Mouse (Mus musculus): ENCODE data around the gene Emc10. TPM values are rescaled to one million over a fixed set of nuclear protein-coding genes. Genes with fewer than 3 reads are reported as not detected.

Emc10 gene
- polyA plus RNA-seq, 1 experiment = 406 TPM

GRCm38 (mm10) chr7:44461503-44462217, 34.7 kb downstream of the Emc10 start:
- H3K36me3 ChIP-seq (ENCODE audit: control insufficient read depth, insufficient read depth, low read length) = no peaks in the 10 kb centered on the region
- H3K4me3 ChIP-seq (ENCODE audit: control insufficient read depth, insufficient read depth, low read length) = no peak overlapping the region
- no peaks in the 10 kb centered on the region; the same call in 1 of the 2 replicates for H3K27me3 ChIP-seq (ENCODE audit: control insufficient read depth, insufficient read depth, low read length)
- TF ChIP-seq POLR2A (IDR thresholded peaks at IDR 0.05; ENCODE audit: control insufficient read depth, extremely low read depth, insufficient read depth, low read length, poor library complexity) (no peak), CTCF (IDR thresholded peaks at IDR 0.05; ENCODE audit: borderline replicate concordance, control insufficient read depth, extremely low read depth, insufficient read depth, low read length, poor library complexity) (no peak)
- no peak for DNase-seq
- WGBS = 52% methylated on average over 55 of the region's 57 CpGs
- H3K4me1 ChIP-seq (replicated peaks; ENCODE audit: control insufficient read depth, insufficient read depth, low read length) = no peaks in the 10 kb centered on the region
- H3K27ac ChIP-seq (ENCODE audit: control insufficient read depth, insufficient read depth, low read length) = no peak overlapping the region

GRCm38 (mm10) chr7:44460767-44461502, 35.4 kb downstream of the Emc10 start:
- DNase-seq = no peak
- WGBS = 75% methylated on average over 31 of the region's 31 CpGs
- Histone ChIP-seq H3K27ac (ENCODE audit: control insufficient read depth, insufficient read depth, low read length) (no peak overlapping the region), H3K27me3 (ENCODE audit: control insufficient read depth, insufficient read depth, low read length) (no peaks in the 10 kb centered on the region; the same call in 1 of the 2 replicates), H3K4me3 (ENCODE audit: control insufficient read depth, insufficient read depth, low read length) (no peak overlapping the region), H3K4me1 (replicated peaks; ENCODE audit: control insufficient read depth, insufficient read depth, low read length) (no peaks in the 10 kb centered on the region), H3K36me3 (ENCODE audit: control insufficient read depth, insufficient read depth, low read length) (no peaks in the 10 kb centered on the region)
- TF ChIP-seq POLR2A (IDR thresholded peaks at IDR 0.05; ENCODE audit: control insufficient read depth, extremely low read depth, insufficient read depth, low read length, poor library complexity) (no peak), CTCF (IDR thresholded peaks at IDR 0.05; ENCODE audit: borderline replicate concordance, control insufficient read depth, extremely low read depth, insufficient read depth, low read length, poor library complexity) (no peak)

- H3K4me1 ChIP-seq (replicated peaks; ENCODE audit: control insufficient read depth, insufficient read depth, low read length) = no peaks in the 10 kb centered on the region
- H3K36me3 ChIP-seq (ENCODE audit: control insufficient read depth, insufficient read depth, low read length) = no peaks in the 10 kb centered on the region
- WGBS = 71% methylated on average over 6 of the region's 6 CpGs
- H3K27me3 ChIP-seq (ENCODE audit: control insufficient read depth, insufficient read depth, low read length) = no peaks in the 10 kb centered on the region; the same call in 1 of the 2 replicates
- no peak overlapping the region for H3K4me3 ChIP-seq (ENCODE audit: control insufficient read depth, insufficient read depth, low read length)
- no peak for DNase-seq
- no peak overlapping the region for H3K27ac ChIP-seq (ENCODE audit: control insufficient read depth, insufficient read depth, low read length)
- TF ChIP-seq POLR2A (IDR thresholded peaks at IDR 0.05; ENCODE audit: control insufficient read depth, extremely low read depth, insufficient read depth, low read length, poor library complexity) (no peak), CTCF (IDR thresholded peaks at IDR 0.05; ENCODE audit: borderline replicate concordance, control insufficient read depth, extremely low read depth, insufficient read depth, low read length, poor library complexity) (no peak)
Measured at GRCm38 (mm10) chr7:44460067-44460466, 36.3 kb downstream of the Emc10 start.

GRCm38 (mm10) chr7:44456302-44456701, 40.0 kb downstream of the Emc10 start:
- Histone ChIP-seq H3K27ac (ENCODE audit: control insufficient read depth, insufficient read depth, low read length) (no peak overlapping the region), H3K27me3 (ENCODE audit: control insufficient read depth, insufficient read depth, low read length) (no peaks in the 10 kb centered on the region), H3K4me3 (ENCODE audit: control insufficient read depth, insufficient read depth, low read length) (no peak overlapping the region), H3K36me3 (ENCODE audit: control insufficient read depth, insufficient read depth, low read length) (no peaks in the 10 kb centered on the region), H3K4me1 (replicated peaks; ENCODE audit: control insufficient read depth, insufficient read depth, low read length) (no peaks in the 10 kb centered on the region)
- no peak for TF ChIP-seq POLR2A (IDR thresholded peaks at IDR 0.05; ENCODE audit: control insufficient read depth, extremely low read depth, insufficient read depth, low read length, poor library complexity)
- no peak for TF ChIP-seq CTCF (IDR thresholded peaks at IDR 0.05; ENCODE audit: borderline replicate concordance, control insufficient read depth, extremely low read depth, insufficient read depth, low read length, poor library complexity)
- no peak for DNase-seq
- 93% methylated on average over 1 of the region's 1 CpGs for WGBS

- no peak for TF ChIP-seq CTCF (IDR thresholded peaks at IDR 0.05; ENCODE audit: borderline replicate concordance, control insufficient read depth, extremely low read depth, insufficient read depth, low read length, poor library complexity)
- no peak for TF ChIP-seq POLR2A (IDR thresholded peaks at IDR 0.05; ENCODE audit: control insufficient read depth, extremely low read depth, insufficient read depth, low read length, poor library complexity)
- Histone ChIP-seq H3K4me3 (ENCODE audit: control insufficient read depth, insufficient read depth, low read length) (no peak overlapping the region), H3K27ac (ENCODE audit: control insufficient read depth, insufficient read depth, low read length) (no peak overlapping the region), H3K36me3 (ENCODE audit: control insufficient read depth, insufficient read depth, low read length) (no peaks in the 10 kb centered on the region), H3K27me3 (ENCODE audit: control insufficient read depth, insufficient read depth, low read length) (no peaks in the 10 kb centered on the region), H3K4me1 (replicated peaks; ENCODE audit: control insufficient read depth, insufficient read depth, low read length) (no peaks in the 10 kb centered on the region)
- WGBS = 12% methylated on average over 3 of the region's 3 CpGs
- no peak for DNase-seq
Measured at GRCm38 (mm10) chr7:44453256-44453655, 43.1 kb downstream of the Emc10 start.

- H3K4me1 ChIP-seq (replicated peaks; ENCODE audit: control insufficient read depth, insufficient read depth, low read length) = no peaks in the 10 kb centered on the region
- no peak overlapping the region for H3K27ac ChIP-seq (ENCODE audit: control insufficient read depth, insufficient read depth, low read length)
- no peaks in the 10 kb centered on the region for H3K36me3 ChIP-seq (ENCODE audit: control insufficient read depth, insufficient read depth, low read length)
- 50% methylated on average over 12 of the region's 12 CpGs for WGBS
- DNase-seq = no peak
- no peak overlapping the region for H3K4me3 ChIP-seq (ENCODE audit: control insufficient read depth, insufficient read depth, low read length)
- peaks cover 9% of the 10 kb centered on the region; the same call in 1 of the 2 replicates for H3K27me3 ChIP-seq (ENCODE audit: control insufficient read depth, insufficient read depth, low read length)
- TF ChIP-seq POLR2A (IDR thresholded peaks at IDR 0.05; ENCODE audit: control insufficient read depth, extremely low read depth, insufficient read depth, low read length, poor library complexity) (no peak), CTCF (IDR thresholded peaks at IDR 0.05; ENCODE audit: borderline replicate concordance, control insufficient read depth, extremely low read depth, insufficient read depth, low read length, poor library complexity) (no peak)
Measured at GRCm38 (mm10) chr7:44446070-44446855, 50.1 kb downstream of the Emc10 start.
